In genomic region chr13:54420226-54420625, GRCm38 (mm10) we compare ENCODE assay signal across 29 mouse cellular contexts. TPM values are rescaled to one million over a fixed set of nuclear protein-coding genes. Genes with fewer than 3 reads are reported as not detected.
"Had no signal": no experiment of that assay in that cellular context is flagged by ENCODE, and none has a peak within 500 bp of the region (broad histone marks: within the 10 kb centered on the region; RNA-seq: fewer than 3 reads in every experiment).

No protein-coding gene starts in this region.

- H3K9me3 ChIP-seq: limb, embryonic 10.5 days; limb, embryonic 15.5 days; liver, embryonic 15.5 days; megakaryocyte, embryonic 14.5 days; midbrain, embryonic 13.5 days had no signal

- H3K27ac ChIP-seq: limb, embryonic 10.5 days; limb, embryonic 12.5 days; limb, embryonic 13.5 days; limb, embryonic 15.5 days; liver, embryonic 12.5 days; liver, embryonic 13.5 days; liver, embryonic 14.5 days; liver, embryonic 15.5 days; lung, embryonic 15.5 days; macrophage; midbrain, embryonic 10.5 days; midbrain, embryonic 12.5 days; midbrain, embryonic 13.5 days; midbrain, embryonic 15.5 days had no signal

- H3K4me3 ChIP-seq: limb, embryonic 10.5 days; limb, embryonic 12.5 days; limb, embryonic 13.5 days; limb, embryonic 15.5 days; liver, embryonic 12.5 days; liver, embryonic 13.5 days; liver, embryonic 15.5 days; lung, embryonic 15.5 days; megakaryocyte, embryonic 14.5 days; midbrain, embryonic 10.5 days; midbrain, embryonic 12.5 days; midbrain, embryonic 13.5 days; midbrain, embryonic 15.5 days; myocyte had no signal

- H3K36me3 ChIP-seq: limb, embryonic 10.5 days; limb, embryonic 12.5 days; limb, embryonic 13.5 days; limb, embryonic 15.5 days; liver, embryonic 12.5 days; liver, embryonic 13.5 days; liver, embryonic 15.5 days; lung, embryonic 15.5 days; midbrain, embryonic 10.5 days; midbrain, embryonic 12.5 days; midbrain, embryonic 13.5 days; midbrain, embryonic 15.5 days had no signal

- DNase-seq: left cerebral cortex, postnatal 4 days; liver; liver, embryonic 13.5 days; liver, postnatal 0 days; lung, adult 18-20 months; lung, adult 2 months; lung, embryonic 14.5 days; lung, postnatal 10 days; lung, postnatal 14 days; lung, postnatal 36 days; lung, postnatal 4 days; midbrain, embryonic 14.5 days had no signal

- H3K27me3 ChIP-seq: limb, embryonic 12.5 days; limb, embryonic 13.5 days; limb, embryonic 15.5 days; liver, embryonic 12.5 days; liver, embryonic 13.5 days; liver, embryonic 15.5 days; lung, embryonic 15.5 days; midbrain, embryonic 12.5 days; midbrain, embryonic 13.5 days; midbrain, embryonic 15.5 days had no signal

RNA-seq across cellular contexts. Expression of gene Cplx2, which starts 49.1 kb away (rescaled TPM):
- total RNA-seq: megakaryocyte, adult 5-6 weeks; monocyte, adult 5-6 weeks had no signal
- polyA plus RNA-seq: macrophage had no signal
